Mouse (Mus musculus): ENCODE results near the gene Psma7. TPM values are rescaled to one million over a fixed set of nuclear protein-coding genes. Genes with fewer than 3 reads are reported as not detected.

The Psma7 gene
- 541 and 546 TPM in 2 replicates for polyA plus RNA-seq (2015; fragmentation: Nextera tagmentation; extraction: Ambion mirVana)

DNA sequence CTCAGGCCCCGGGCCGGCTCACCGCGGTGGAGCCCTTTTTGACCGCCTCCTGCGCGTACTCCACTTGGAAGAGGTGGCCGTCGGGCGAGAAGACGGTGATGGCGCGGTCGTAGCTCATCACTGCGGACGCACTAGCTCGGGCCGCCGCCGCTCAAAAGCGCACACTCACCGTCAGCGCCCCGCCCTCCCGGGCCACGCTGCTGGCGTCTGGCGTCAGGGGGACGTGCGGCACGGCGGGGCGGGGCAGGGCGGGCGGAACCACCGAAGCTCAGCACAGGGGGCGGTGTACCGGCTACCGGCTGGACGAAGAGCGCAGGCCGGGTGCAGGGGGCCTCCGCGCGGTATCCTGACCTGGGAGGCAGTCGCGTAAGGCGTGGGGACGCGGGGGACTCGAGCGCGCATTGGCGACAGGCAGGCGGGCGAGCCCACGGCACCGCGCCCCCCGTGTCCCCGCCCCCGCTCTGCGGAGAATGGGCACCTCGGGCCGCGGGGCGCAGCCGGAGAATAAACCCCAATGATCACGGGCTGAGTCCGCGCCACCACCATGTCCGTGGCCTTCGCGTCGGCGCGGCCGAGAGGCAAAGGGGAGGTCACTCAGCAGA is at the start of gene Psma7, which contains the start of gene Ss18l1:
Psma7 (minus strand) TSS at position 178 of the 602 bp plus-strand sequence.
Ss18l1 (plus strand) TSS at position 254 of the 602 bp plus-strand sequence.
- peak within 1 kb of the TSS; percentile 71 for H3K4me2 ChIP-seq
- under 1% methylated on average over 77 of the region's 78 CpGs for WGBS
- peak within 1 kb of the TSS; percentile 99 for H3K27ac ChIP-seq (replicated peaks)
- no peaks in the 10 kb centered on the region for H3K9me3 ChIP-seq
- no peaks in the 10 kb centered on the region for H3K27me3 ChIP-seq
- peaks cover 42% of the 10 kb centered on the region for H3K4me1 ChIP-seq (replicated peaks)
- peaks cover 20% of the 10 kb centered on the region for H3K36me3 ChIP-seq
- peak within 1 kb of the TSS; percentile 98 for H3K9ac ChIP-seq
- ATAC-seq (ENCODE audit: low FRiP score, low read depth): peak; percentile 95
- H3K4me3 ChIP-seq: peak within 1 kb of the TSS; percentile 96

DNA sequence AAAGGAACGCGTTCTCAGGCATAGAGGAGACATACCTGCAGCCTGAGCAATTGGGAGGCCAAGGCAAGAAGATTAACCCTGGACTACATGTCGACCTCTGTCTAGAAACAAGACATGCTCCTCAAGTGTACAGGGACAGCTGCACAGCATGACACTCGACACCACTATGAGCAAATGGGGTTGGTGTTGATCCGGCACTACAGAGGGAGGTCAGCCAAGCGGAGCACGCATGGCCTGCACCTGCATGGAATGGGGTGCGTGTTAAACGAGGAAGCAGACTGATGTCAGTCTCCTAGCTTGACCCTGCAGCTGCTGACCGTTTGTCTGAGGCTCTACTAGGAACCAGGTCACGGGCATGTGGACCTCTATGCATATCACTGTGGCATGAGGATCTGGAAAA is 48.1 kb upstream of the Psma7 start:
- ATAC-seq (ENCODE audit: low FRiP score, low read depth): no peak
- WGBS: 82% methylated on average over 11 of the region's 11 CpGs
- no peak overlapping the region for H3K4me2 ChIP-seq
- no peaks in the 10 kb centered on the region for H3K27me3 ChIP-seq
- H3K4me3 ChIP-seq: no peak overlapping the region
- H3K9me3 ChIP-seq: no peaks in the 10 kb centered on the region
- H3K36me3 ChIP-seq: no peaks in the 10 kb centered on the region
- H3K27ac ChIP-seq (replicated peaks): no peak overlapping the region
- peaks cover 3% of the 10 kb centered on the region; the same call in 1 of the 2 replicates for H3K4me1 ChIP-seq (replicated peaks)
- H3K9ac ChIP-seq: no peak overlapping the region

GRCm38 (mm10) chr2:180087472-180087871 is 45.2 kb upstream of the Psma7 start:
- H3K4me3 ChIP-seq: no peak overlapping the region
- H3K9ac ChIP-seq: no peak overlapping the region
- H3K4me1 ChIP-seq (replicated peaks): peaks cover 3% of the 10 kb centered on the region; the same call in 1 of the 2 replicates
- H3K9me3 ChIP-seq: no peaks in the 10 kb centered on the region
- peaks cover 15% of the 10 kb centered on the region; the same call in 1 of the 2 replicates for H3K36me3 ChIP-seq
- 87% methylated on average over 4 of the region's 4 CpGs for WGBS
- H3K4me2 ChIP-seq: no peak overlapping the region
- ATAC-seq (ENCODE audit: low FRiP score, low read depth): no peak
- no peaks in the 10 kb centered on the region for H3K27me3 ChIP-seq
- no peak overlapping the region for H3K27ac ChIP-seq (replicated peaks)

DNA sequence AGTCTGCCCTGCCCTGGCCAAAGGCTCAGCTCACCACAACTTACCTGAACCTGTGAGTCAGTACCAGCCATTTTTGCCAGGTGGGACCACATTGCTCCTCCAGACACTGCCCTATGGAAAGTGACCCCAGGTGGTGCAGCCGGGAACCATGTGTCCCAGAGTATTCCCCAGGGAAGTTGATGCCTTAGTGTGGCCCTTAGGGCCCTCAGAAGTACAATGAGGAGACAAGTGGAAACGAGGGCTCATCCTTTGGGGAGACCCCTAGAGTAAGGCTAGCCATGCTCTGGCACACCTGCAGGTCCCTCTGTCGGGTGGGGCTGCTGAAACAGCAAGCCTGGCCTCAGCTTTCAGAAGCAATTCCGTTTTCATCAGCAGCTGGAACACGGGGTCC is 44.4 kb upstream of the Psma7 start:
- no peaks in the 10 kb centered on the region for H3K9me3 ChIP-seq
- peaks cover 18% of the 10 kb centered on the region; the same call in 1 of the 2 replicates for H3K36me3 ChIP-seq
- peaks cover 3% of the 10 kb centered on the region; the same call in 1 of the 2 replicates for H3K4me1 ChIP-seq (replicated peaks)
- no peaks in the 10 kb centered on the region for H3K27me3 ChIP-seq
- H3K9ac ChIP-seq: no peak overlapping the region
- no peak overlapping the region for H3K4me3 ChIP-seq
- ATAC-seq (ENCODE audit: low FRiP score, low read depth): no peak
- no peak overlapping the region for H3K27ac ChIP-seq (replicated peaks)
- H3K4me2 ChIP-seq: no peak overlapping the region
- WGBS: 77% methylated on average over 5 of the region's 5 CpGs

GRCm38 (mm10) chr2:180085926-180086636 is 43.8 kb upstream of the Psma7 start:
- Histone ChIP-seq H3K27me3 (no peaks in the 10 kb centered on the region), H3K36me3 (peaks cover 18% of the 10 kb centered on the region; the same call in 1 of the 2 replicates), H3K9ac (no peak overlapping the region), H3K27ac (replicated peaks) (no peak overlapping the region; the same call in 1 of the 2 replicates), H3K4me3 (no peak overlapping the region), H3K4me2 (no peak overlapping the region), H3K4me1 (replicated peaks) (peaks cover 3% of the 10 kb centered on the region; the same call in 1 of the 2 replicates), H3K9me3 (no peaks in the 10 kb centered on the region)
- no peak for ATAC-seq (ENCODE audit: low FRiP score, low read depth)
- WGBS: 61% methylated on average over 16 of the region's 16 CpGs

DNA sequence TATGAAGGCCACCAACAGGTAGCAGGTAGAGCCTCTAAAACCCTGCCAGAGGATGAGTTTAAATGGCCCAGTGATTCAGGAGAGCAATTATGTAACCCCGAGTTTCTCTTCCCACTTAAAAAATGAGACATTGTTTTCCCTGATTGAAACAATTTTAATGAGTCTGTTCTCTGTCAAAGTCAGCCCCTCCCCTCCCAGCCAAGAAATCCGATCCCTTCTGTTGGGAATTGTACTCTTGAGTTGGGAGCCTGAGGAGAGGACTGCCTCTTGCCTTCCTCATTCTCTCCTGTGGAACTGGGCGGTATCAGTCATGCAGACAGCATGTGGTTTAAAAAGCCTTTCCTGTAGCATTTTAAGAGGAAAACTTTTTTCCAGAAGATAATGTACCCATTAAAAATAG is 42.3 kb upstream of the Psma7 start:
- no peak for ATAC-seq (ENCODE audit: low FRiP score, low read depth)
- peaks cover 20% of the 10 kb centered on the region for H3K36me3 ChIP-seq

DNA sequence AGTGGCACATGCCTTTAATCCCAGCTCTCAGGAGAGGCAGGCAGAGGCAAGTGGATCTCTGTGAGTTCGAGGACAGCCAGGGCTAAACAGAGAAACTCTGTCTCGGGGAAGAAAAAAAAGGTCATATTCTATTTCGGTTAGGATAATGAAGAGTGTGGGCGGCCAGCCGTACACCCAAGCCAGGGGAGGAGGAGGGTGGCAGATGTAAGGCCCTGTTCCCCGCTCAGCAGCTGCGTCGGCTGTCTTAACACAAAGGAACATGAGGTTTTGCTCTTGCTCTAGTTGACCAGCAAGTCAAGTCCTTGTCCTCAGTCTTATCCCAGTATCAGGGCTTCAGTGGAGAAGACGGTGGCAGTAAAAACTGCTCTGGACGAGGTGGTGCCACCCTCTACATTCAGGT is 40.8 kb upstream of the Psma7 start:
- H3K4me1 ChIP-seq (replicated peaks): peaks cover 3% of the 10 kb centered on the region; the same call in 1 of the 2 replicates
- H3K9ac ChIP-seq: no peak overlapping the region
- H3K36me3 ChIP-seq: peaks cover 20% of the 10 kb centered on the region
- no peak overlapping the region for H3K27ac ChIP-seq (replicated peaks)
- H3K4me2 ChIP-seq: no peak overlapping the region
- H3K27me3 ChIP-seq: no peaks in the 10 kb centered on the region
- no peak overlapping the region for H3K4me3 ChIP-seq
- H3K9me3 ChIP-seq: no peaks in the 10 kb centered on the region
- ATAC-seq (ENCODE audit: low FRiP score, low read depth): no peak
- WGBS: 88% methylated on average over 10 of the region's 10 CpGs

More for the DNA sequence above, 42.3 kb upstream of the Psma7 start:
- Histone ChIP-seq H3K4me3 (no peak overlapping the region), H3K4me1 (replicated peaks) (peaks cover 3% of the 10 kb centered on the region; the same call in 1 of the 2 replicates), H3K27me3 (no peaks in the 10 kb centered on the region), H3K4me2 (no peak overlapping the region), H3K9me3 (no peaks in the 10 kb centered on the region), H3K9ac (no peak overlapping the region), H3K27ac (replicated peaks) (no peak overlapping the region)
- 54% methylated on average over 3 of the region's 3 CpGs for WGBS

DNA sequence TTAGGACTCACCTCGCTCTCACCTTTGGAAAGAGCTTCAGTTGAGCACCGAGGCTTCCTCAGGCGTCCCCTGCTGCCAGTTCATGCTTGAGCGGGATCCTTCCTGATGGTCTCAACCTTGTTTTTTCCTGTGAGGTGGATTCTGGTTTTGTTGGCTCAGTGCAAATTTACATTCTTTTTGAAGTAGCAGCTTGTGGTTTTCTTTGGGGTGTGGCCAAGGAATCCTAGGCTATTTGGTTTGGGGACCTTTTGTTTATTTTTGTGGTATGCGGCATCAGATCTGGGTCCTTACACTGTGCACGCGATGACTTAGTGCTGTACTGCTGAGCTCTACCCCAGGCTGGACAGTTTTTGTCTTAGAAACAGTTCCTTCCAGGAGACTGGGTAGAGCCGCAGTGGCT is 38.4 kb upstream of the Psma7 start:
- H3K4me3 ChIP-seq: no peak overlapping the region
- no peaks in the 10 kb centered on the region for H3K4me1 ChIP-seq (replicated peaks)
- peaks cover 24% of the 10 kb centered on the region for H3K36me3 ChIP-seq
- H3K9ac ChIP-seq: no peak overlapping the region
- no peaks in the 10 kb centered on the region for H3K27me3 ChIP-seq
- no peak for ATAC-seq (ENCODE audit: low FRiP score, low read depth)
- H3K27ac ChIP-seq (replicated peaks): no peak overlapping the region
- no peak overlapping the region for H3K4me2 ChIP-seq
- WGBS: 90% methylated on average over 8 of the region's 8 CpGs
- no peaks in the 10 kb centered on the region for H3K9me3 ChIP-seq

DNA sequence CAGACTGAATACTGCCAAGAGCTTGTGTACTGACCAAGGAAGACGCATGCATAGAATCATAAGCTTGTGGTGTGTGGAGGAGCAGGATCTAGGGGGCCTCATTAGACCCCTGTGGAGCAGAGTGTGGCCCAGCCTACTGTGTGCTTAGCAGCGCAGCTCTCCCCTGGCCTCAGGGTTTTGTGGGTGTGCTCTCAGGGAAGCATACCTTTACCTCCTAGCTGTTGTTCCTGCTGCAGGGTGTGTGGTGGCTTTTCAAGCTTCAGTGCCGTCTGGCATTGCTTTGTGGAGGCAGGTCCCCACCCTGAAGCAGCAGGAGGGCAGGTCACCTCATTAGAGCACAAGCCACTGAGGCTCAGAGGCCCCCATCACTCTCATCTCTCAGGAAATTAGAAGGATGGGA is 35.4 kb upstream of the Psma7 start:
- no peaks in the 10 kb centered on the region for H3K27me3 ChIP-seq
- WGBS: 71% methylated on average over 3 of the region's 3 CpGs
- no peaks in the 10 kb centered on the region for H3K4me1 ChIP-seq (replicated peaks)
- H3K4me2 ChIP-seq: no peak overlapping the region
- no peak overlapping the region for H3K27ac ChIP-seq (replicated peaks)
- H3K36me3 ChIP-seq: peaks cover 10% of the 10 kb centered on the region
- ATAC-seq (ENCODE audit: low FRiP score, low read depth): no peak
- no peak overlapping the region for H3K9ac ChIP-seq
- H3K4me3 ChIP-seq: no peak overlapping the region
- H3K9me3 ChIP-seq: no peaks in the 10 kb centered on the region

- ATAC-seq (ENCODE audit: low FRiP score, low read depth): no peak
- H3K4me3 ChIP-seq: no peak overlapping the region
- WGBS: 84% methylated on average over 7 of the region's 7 CpGs
- H3K9me3 ChIP-seq: no peaks in the 10 kb centered on the region
- H3K36me3 ChIP-seq: peaks cover 14% of the 10 kb centered on the region
- H3K4me1 ChIP-seq (replicated peaks): peaks cover 15% of the 10 kb centered on the region
- H3K27me3 ChIP-seq: no peaks in the 10 kb centered on the region
- no peak overlapping the region for H3K9ac ChIP-seq
- no peak overlapping the region for H3K4me2 ChIP-seq
- H3K27ac ChIP-seq (replicated peaks): no peak overlapping the region
These were observed 30.7 kb upstream of the Psma7 start for GRCm38 (mm10) chr2:180072886-180073285.

- H3K4me1 ChIP-seq (replicated peaks): peaks cover 15% of the 10 kb centered on the region
- no peak overlapping the region for H3K4me3 ChIP-seq
- no peak overlapping the region for H3K27ac ChIP-seq (replicated peaks)
- H3K4me2 ChIP-seq: peak overlapping the region; percentile 93
- no peaks in the 10 kb centered on the region for H3K9me3 ChIP-seq
- WGBS: 86% methylated on average over 2 of the region's 2 CpGs
- peaks cover 19% of the 10 kb centered on the region for H3K36me3 ChIP-seq
- H3K9ac ChIP-seq: 0 out of 2 replicates have a peak overlapping the region, but pooled peaks have one; percentile 78
- no peak for ATAC-seq (ENCODE audit: low FRiP score, low read depth)
- H3K27me3 ChIP-seq: no peaks in the 10 kb centered on the region
These were observed 29.4 kb upstream of the Psma7 start for GRCm38 (mm10) chr2:180071671-180072070.
